Mouse (Mus musculus) liver, embryonic 14.5 days (tissue): Measurements from ENCODE around the gene Olfr463.

Experiments used
- CTCF ChIP-seq: IDR thresholded peaks from 2 replicates; pipeline ENCODE4 v1.5.1; 2016; ENCODE audit warnings: antibody characterized with exemption, low read depth, control low read depth
- EP300 ChIP-seq: IDR thresholded peaks from 2 replicates; pipeline ENCODE4 v1.6.1; 2016; ENCODE audit warnings: antibody characterized with exemption, low read depth

- TF ChIP-seq CTCF (no peak), EP300 (no peak)
These were observed 44.2 kb downstream of the Olfr463 start, which contains the start of gene Mks1 for GRCm38 (mm10) chr11:87852690-87853596.
